Mouse (Mus musculus) neural tube, embryonic 12.5 days (tissue): Measurements from ENCODE around the gene Cyp4f40. TPM values are rescaled to one million over a fixed set of nuclear protein-coding genes. Genes with fewer than 3 reads are reported as not detected.
"Not testable (repeated sequence)": the region's sequence is repeated elsewhere in the genome, so short reads cannot be mapped to it uniquely, and the experiment has no call there.

ENCODE experiments used
- ATAC-seq: fragments of 200-750 bp; cut with Nextera tagmentation; 2 replicates; pipeline ENCODE4 v1.8.0; 2017; ENCODE audit warnings: low read depth, mild to moderate bottlenecking, moderate TSS enrichment, moderate library complexity; ENCODE audit not compliant: low FRiP score
- H3K27ac ChIP-seq: fragments of 300-500 bp; sonication (generic); 2 replicates; pipeline ENCODE4 v1.5.1; 2016
- H3K27me3 ChIP-seq: fragments of 300-500 bp; sonication (generic); replicated peaks from 2 replicates; pipeline ENCODE4 v1.6.1; 2016; ENCODE audit warnings: mild to moderate bottlenecking
- H3K36me3 ChIP-seq: fragments of 300-500 bp; sonication (generic); 2 replicates; pipeline ENCODE4 v1.6.1; 2016; ENCODE audit warnings: mild to moderate bottlenecking
- H3K4me1 ChIP-seq: fragments of 300-500 bp; sonication (generic); 2 replicates; pipeline ENCODE4 v1.6.1; 2016
- H3K4me2 ChIP-seq: fragments of 300-500 bp; sonication (generic); replicated peaks from 2 replicates; pipeline ENCODE4 v1.6.1; 2016; ENCODE audit warnings: mild to moderate bottlenecking
- H3K4me3 ChIP-seq: fragments of 300-500 bp; sonication (generic); 2 replicates; pipeline ENCODE4 v1.5.1; 2016
- H3K9ac ChIP-seq: fragments of 300-500 bp; sonication (generic); 2 replicates; pipeline ENCODE4 v1.6.1; 2016; ENCODE audit warnings: mild to moderate bottlenecking
- H3K9me3 ChIP-seq: fragments of 300-500 bp; sonication (generic); 2 replicates; pipeline ENCODE4 v1.6.1; 2016; ENCODE audit warnings: mild to moderate bottlenecking
- WGBS: fragments of 180-500 bp; shearing (Covaris S2); methylation state at CpG from one replicate; pipeline ENCODE4 v1.1.7; 2016; 5-methylcytosine and 5-hydroxymethylcytosine counted together
- polyA plus RNA-seq: library from polyadenylated mRNA; unstranded; fragments of >200 nt; fragmentation: Nextera tagmentation; extraction: Ambion mirVana; gene quantifications from 2 replicates; pipeline ENCODE4 v1.2.1, GENCODE M21; 2016

Gene Cyp4f40
- polyA plus RNA-seq = not detected in 2 replicates

GRCm38 (mm10) chr17:32658712-32659111 lies at the start of gene Cyp4f40:
TSS of gene Cyp4f40 (plus strand) at chr17:32658900.
- no peaks in the 10 kb centered on the region for H3K4me1 ChIP-seq
- no peak within 1 kb of the TSS for H3K4me2 ChIP-seq
- H3K36me3 ChIP-seq = no peaks in the 10 kb centered on the region
- no peaks in the 10 kb centered on the region for H3K27me3 ChIP-seq
- ATAC-seq = no peak
- 64% methylated on average over 2 of the region's 2 CpGs for WGBS
- H3K27ac ChIP-seq = no peak within 1 kb of the TSS
- H3K9me3 ChIP-seq = no peaks in the 10 kb centered on the region
- no peak within 1 kb of the TSS for H3K9ac ChIP-seq
- no peak within 1 kb of the TSS for H3K4me3 ChIP-seq

- H3K4me2 ChIP-seq, ATAC-seq, H3K4me1 ChIP-seq, H3K36me3 ChIP-seq, H3K27me3 ChIP-seq, H3K4me3 ChIP-seq, H3K9ac ChIP-seq, H3K27ac ChIP-seq, H3K9me3 ChIP-seq: not testable (repeated sequence)
- WGBS = 85% methylated on average over 3 of the region's 3 CpGs
Observed at GRCm38 (mm10) chr17:32610231-32610630, 48.5 kb upstream of the Cyp4f40 start.

DNA sequence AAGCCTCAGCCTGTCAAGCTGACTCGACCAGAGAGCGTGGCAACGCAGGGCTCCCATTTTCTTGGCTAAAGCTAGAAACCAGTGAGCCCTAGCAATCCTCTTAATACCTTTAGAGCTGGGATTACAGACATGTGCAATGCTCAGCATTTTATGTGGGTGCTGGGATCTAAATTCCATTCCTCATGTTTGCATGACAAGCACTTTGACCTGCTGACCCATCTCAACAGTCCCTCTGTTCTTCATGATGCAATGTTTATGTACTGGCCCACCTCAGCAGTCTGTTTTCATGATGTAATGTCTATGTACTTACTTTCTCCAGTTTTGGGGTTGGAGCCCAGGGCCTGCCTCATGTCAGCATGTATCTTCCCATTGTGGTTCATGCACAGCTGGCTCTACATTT lies 47.8 kb upstream of the Cyp4f40 start:
- WGBS = 89% methylated on average over 3 of the region's 3 CpGs
- H3K4me1 ChIP-seq = no peaks in the 10 kb centered on the region
- no peak for ATAC-seq

DNA sequence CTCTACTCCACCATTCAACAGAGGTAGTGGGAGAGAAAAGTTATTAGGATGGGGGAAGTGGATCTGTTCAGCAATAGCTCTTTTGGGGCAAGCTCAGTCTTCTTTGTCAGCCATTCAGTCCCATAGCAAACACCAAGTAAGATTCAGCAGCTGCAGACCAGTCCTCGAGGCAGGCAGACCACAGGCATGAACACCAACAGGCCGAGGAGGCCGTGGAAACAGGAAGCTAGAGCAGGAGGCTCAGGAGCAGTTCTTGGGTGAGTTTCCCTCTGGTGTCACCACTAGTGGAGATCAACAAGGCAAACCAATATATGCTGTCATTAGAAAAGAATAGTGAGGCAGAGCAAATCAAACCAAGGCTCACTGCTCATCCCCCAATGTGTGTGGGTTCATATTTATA lies 46.3 kb upstream of the Cyp4f40 start:
- no peaks in the 10 kb centered on the region for H3K4me1 ChIP-seq
- H3K36me3 ChIP-seq = no peaks in the 10 kb centered on the region
- no peak overlapping the region for H3K9ac ChIP-seq
- H3K27ac ChIP-seq = no peak overlapping the region
- H3K9me3 ChIP-seq = no peaks in the 10 kb centered on the region
- ATAC-seq = no peak
- WGBS = 72% methylated on average over 3 of the region's 3 CpGs
- H3K4me2 ChIP-seq = no peak overlapping the region
- H3K27me3 ChIP-seq = no peaks in the 10 kb centered on the region
- no peak overlapping the region for H3K4me3 ChIP-seq

More for the DNA sequence above, 47.8 kb upstream of the Cyp4f40 start:
- Histone ChIP-seq H3K27me3 (no peaks in the 10 kb centered on the region), H3K36me3 (no peaks in the 10 kb centered on the region), H3K9me3 (no peaks in the 10 kb centered on the region), H3K27ac (no peak overlapping the region), H3K9ac (no peak overlapping the region), H3K4me3 (no peak overlapping the region), H3K4me2 (no peak overlapping the region)

GRCm38 (mm10) chr17:32617252-32617651 lies 41.4 kb upstream of the Cyp4f40 start:
- Histone ChIP-seq H3K4me3 (no peak overlapping the region), H3K36me3 (no peaks in the 10 kb centered on the region), H3K9me3 (peaks cover 3% of the 10 kb centered on the region; the same call in 1 of the 2 replicates), H3K4me1 (no peaks in the 10 kb centered on the region), H3K27me3 (no peaks in the 10 kb centered on the region), H3K9ac (no peak overlapping the region), H3K27ac (no peak overlapping the region), H3K4me2 (no peak overlapping the region)
- 77% methylated on average over 1 of the region's 1 CpGs for WGBS
- no peak for ATAC-seq

- not testable (repeated sequence) for H3K9me3 ChIP-seq, H3K27me3 ChIP-seq, H3K9ac ChIP-seq, H3K27ac ChIP-seq, H3K4me3 ChIP-seq, H3K4me1 ChIP-seq, H3K4me2 ChIP-seq, ATAC-seq, H3K36me3 ChIP-seq
- WGBS = 73% methylated on average over 4 of the region's 4 CpGs
Observed at GRCm38 (mm10) chr17:32621018-32621417, 37.7 kb upstream of the Cyp4f40 start, which contains the start of gene Cyp4f37. TSS of gene Cyp4f37 (plus strand) at chr17:32621309.

DNA sequence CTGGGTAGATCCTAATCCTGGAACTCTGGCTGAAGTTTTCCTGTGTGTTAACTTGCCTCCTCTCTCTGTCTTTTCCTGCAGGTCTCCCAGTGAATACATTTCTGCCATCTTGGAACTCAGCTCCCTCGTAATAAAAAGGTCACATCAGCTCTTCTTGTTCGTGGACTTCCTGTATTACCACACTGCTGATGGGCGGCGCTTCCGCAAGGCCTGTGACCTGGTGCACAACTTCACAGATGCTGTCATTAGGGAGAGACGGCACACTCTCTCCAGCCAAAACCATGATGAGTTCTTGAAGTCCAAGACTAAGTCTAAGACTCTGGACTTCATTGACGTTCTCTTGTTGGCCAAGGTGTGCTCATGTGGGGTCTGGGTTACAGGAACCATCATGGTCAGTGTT lies 29.0 kb upstream of the Cyp4f40 start:
- H3K9ac ChIP-seq, ATAC-seq, H3K4me3 ChIP-seq, H3K9me3 ChIP-seq, H3K27me3 ChIP-seq, H3K4me2 ChIP-seq, H3K4me1 ChIP-seq, H3K27ac ChIP-seq, H3K36me3 ChIP-seq: not testable (repeated sequence)
- 87% methylated on average over 7 of the region's 7 CpGs for WGBS

DNA sequence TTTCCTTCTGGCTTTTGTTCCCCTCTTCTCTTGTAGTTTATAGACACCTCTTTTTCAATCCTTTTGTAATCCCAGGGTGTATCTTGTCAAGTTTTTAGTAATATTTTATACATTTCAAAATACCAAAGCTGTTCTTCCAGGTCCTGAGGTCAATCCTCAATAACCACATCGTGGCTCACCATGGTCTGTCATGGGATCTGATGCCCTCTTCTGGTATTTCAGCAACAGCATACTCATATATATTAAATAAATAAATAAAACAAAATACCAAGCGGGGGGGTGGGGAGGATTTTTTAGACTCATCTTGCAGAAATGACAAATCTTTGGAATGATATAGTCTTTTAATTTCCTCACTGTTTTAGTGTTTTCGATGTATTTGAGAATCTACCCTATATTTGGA lies 26.8 kb upstream of the Cyp4f40 start:
- 81% methylated on average over 3 of the region's 3 CpGs for WGBS
- Histone ChIP-seq H3K9me3 (no peaks in the 10 kb centered on the region), H3K36me3 (no peaks in the 10 kb centered on the region), H3K27ac (no peak overlapping the region), H3K4me2 (no peak overlapping the region), H3K27me3 (no peaks in the 10 kb centered on the region), H3K9ac (no peak overlapping the region), H3K4me1 (no peaks in the 10 kb centered on the region), H3K4me3 (no peak overlapping the region)
- ATAC-seq = no peak

DNA sequence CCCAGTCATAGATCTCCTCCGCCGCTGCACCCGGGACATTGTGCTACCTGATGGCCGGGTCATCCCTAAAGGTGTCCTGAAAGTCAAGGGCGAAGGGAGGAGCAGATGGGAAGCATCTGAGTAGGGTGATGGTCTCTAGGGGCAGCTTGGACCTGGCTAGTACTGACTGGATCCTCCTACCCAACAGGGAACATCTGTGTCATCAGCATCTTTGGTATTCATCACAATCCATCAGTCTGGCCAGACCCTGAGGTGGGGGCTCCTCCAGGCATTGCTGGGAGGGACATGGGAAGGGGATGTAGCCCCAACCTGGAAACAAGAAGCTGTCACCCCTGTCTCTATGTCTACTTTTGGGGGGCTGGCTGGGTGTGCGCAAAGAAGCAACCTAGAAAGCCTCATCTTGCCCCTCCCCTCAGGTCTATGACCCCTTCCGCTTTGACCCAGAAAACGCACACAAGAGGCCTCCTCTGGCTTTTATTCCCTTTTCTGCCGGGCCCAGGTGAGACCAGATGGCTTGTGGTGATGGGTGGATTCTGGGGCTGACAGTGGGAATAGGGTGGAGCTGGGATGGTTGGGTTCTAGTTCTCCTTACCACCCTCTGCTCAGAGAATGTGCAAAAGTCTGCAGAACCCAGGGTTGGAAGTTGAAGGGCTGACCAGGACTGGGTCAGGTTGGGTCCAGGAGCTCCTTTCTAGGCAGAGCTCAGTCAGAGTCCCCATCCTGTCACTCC lies 24.3 kb upstream of the Cyp4f40 start:
- H3K9ac ChIP-seq = peak overlapping the region; percentile 56
- not testable (repeated sequence) for H3K4me1 ChIP-seq, H3K27me3 ChIP-seq, H3K27ac ChIP-seq, H3K9me3 ChIP-seq, H3K36me3 ChIP-seq
- 87% methylated on average over 9 of the region's 9 CpGs for WGBS
- peak; percentile 74 for ATAC-seq
- H3K4me2 ChIP-seq = peak overlapping the region; percentile 67
- H3K4me3 ChIP-seq = peak overlapping the region; percentile 32

GRCm38 (mm10) chr17:32634972-32635314 lies 23.8 kb upstream of the Cyp4f40 start:
- peak overlapping the region; percentile 56 for H3K9ac ChIP-seq
- ATAC-seq = peak; percentile 89
- H3K4me1 ChIP-seq = no peaks in the 10 kb centered on the region
- H3K27ac ChIP-seq = no peak overlapping the region
- H3K36me3 ChIP-seq = no peaks in the 10 kb centered on the region
- peak overlapping the region; percentile 67 for H3K4me2 ChIP-seq
- H3K27me3 ChIP-seq = no peaks in the 10 kb centered on the region
- peak overlapping the region; percentile 32 for H3K4me3 ChIP-seq
- no peaks in the 10 kb centered on the region for H3K9me3 ChIP-seq
- 2% methylated on average over 17 of the region's 17 CpGs for WGBS

DNA sequence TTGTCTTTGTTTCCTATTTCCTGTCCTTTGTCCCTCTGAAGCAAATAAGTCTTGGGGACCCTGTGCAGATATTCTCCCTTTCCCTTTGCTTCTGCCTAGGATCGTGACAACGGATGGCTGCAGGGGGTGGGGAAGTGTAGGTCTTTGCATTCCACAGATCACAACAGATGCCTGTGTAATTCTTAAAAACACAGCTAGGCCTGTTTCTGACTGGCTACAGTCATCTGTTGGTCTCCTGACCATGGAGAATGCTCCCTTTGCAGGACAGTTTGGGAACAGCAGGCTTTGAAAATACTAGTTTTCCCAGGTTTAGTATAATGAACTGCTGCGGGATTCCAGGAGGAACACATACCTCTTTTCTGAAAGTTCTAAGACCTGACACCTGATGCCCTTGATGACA lies 22.4 kb upstream of the Cyp4f40 start:
- Histone ChIP-seq H3K27ac (no peak overlapping the region), H3K4me2 (no peak overlapping the region), H3K4me1 (no peaks in the 10 kb centered on the region), H3K36me3 (no peaks in the 10 kb centered on the region), H3K9me3 (no peaks in the 10 kb centered on the region), H3K9ac (no peak overlapping the region), H3K4me3 (no peak overlapping the region), H3K27me3 (no peaks in the 10 kb centered on the region)
- no peak for ATAC-seq
- WGBS = 63% methylated on average over 3 of the region's 3 CpGs

- no peak overlapping the region for H3K9ac ChIP-seq
- ATAC-seq = no peak
- no peaks in the 10 kb centered on the region for H3K27me3 ChIP-seq
- H3K4me1 ChIP-seq = no peaks in the 10 kb centered on the region
- H3K4me2 ChIP-seq = no peak overlapping the region
- H3K9me3 ChIP-seq = no peaks in the 10 kb centered on the region
- H3K36me3 ChIP-seq = no peaks in the 10 kb centered on the region
- no peak overlapping the region for H3K27ac ChIP-seq
- no peak overlapping the region for H3K4me3 ChIP-seq
- WGBS = 88% methylated on average over 2 of the region's 2 CpGs
Observed at GRCm38 (mm10) chr17:32637151-32637550, 21.5 kb upstream of the Cyp4f40 start.

DNA sequence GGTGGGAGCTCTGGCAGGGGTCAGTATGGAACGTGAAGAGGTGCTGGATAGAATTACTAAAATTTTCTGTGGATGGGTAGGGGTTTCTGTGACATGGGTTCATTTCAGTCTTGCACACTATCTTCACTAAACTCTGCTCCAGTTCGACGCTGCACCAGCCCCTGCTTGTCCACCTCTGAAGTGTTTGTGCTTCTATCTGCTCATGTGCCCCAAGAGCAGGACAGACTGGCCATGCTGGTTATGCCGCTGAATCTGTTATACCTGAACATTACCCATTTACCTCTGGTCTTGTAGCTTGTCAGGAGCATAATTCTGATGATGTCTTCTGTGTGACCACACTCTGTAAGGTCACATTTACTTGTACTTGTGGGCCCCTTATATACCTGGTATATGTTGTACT lies 12.1 kb upstream of the Cyp4f40 start:
- WGBS = 82% methylated on average over 4 of the region's 4 CpGs
- no peaks in the 10 kb centered on the region for H3K27me3 ChIP-seq
- H3K4me1 ChIP-seq = no peaks in the 10 kb centered on the region
- H3K9me3 ChIP-seq = no peaks in the 10 kb centered on the region
- H3K36me3 ChIP-seq = no peaks in the 10 kb centered on the region
- no peak for ATAC-seq
- H3K4me3 ChIP-seq = no peak overlapping the region
- no peak overlapping the region for H3K4me2 ChIP-seq
- no peak overlapping the region for H3K9ac ChIP-seq
- H3K27ac ChIP-seq = no peak overlapping the region
